Mouse (Mus musculus) gastrocnemius, adult 2 months (tissue): ENCODE results near the gene Zc3h4. TPM values are rescaled to one million over a fixed set of nuclear protein-coding genes. Genes with fewer than 3 reads are reported as not detected.
A peak's percentile ranks its signal among the peaks of the same experiment; 100 is the strongest.

ENCODE experiments used
- DNase-seq: peaks from one replicate; pipeline ENCODE4 v3.0.0; 2022
- H3K27ac ChIP-seq: fragments of 200-600 bp; 2 replicates; pipeline ENCODE4 v1.8.1; 2022; ENCODE audit warnings: mild to moderate bottlenecking
- H3K4me3 ChIP-seq: fragments of 200-600 bp; 2 replicates; pipeline ENCODE4 v1.8.1; 2022; ENCODE audit warnings: mild to moderate bottlenecking, moderate library complexity
- CTCF ChIP-seq: fragments of 200-600 bp; IDR thresholded peaks from 2 replicates; pipeline ENCODE4 v1.8.1; 2022; ENCODE audit warnings: antibody characterized with exemption, mild to moderate bottlenecking, moderate library complexity
- intact Hi-C: fragments of 180-260 bp; cut with DNase I; formaldehyde crosslinking; loops from one replicate; pipeline ENCODE4 v1.15.1; 2025
- total RNA-seq, 2 experiments: library from RNA; stranded (reverse); gene quantifications; 2 replicates each; pipeline ENCODE4 v1.2.3; 2021

Gene Zc3h4
- total RNA-seq, 2 experiments from 2014 or later = 29.9 to 32.0 TPM

- Histone ChIP-seq H3K4me3 (peak overlapping the region; percentile 100), H3K27ac (peak overlapping the region; percentile 100)
- intact Hi-C loops = no loop called here
- no peak for DNase-seq
- TF ChIP-seq CTCF = no peak
Observed at GRCm38 (mm10) chr7:16402968-16403948, 2.5 kb downstream of the Zc3h4 start.

- no peak for TF ChIP-seq CTCF
- H3K27ac ChIP-seq = peak overlapping the region; percentile 100
- H3K4me3 ChIP-seq = peak overlapping the region; percentile 63
- intact Hi-C loops = no loop called here
- no peak for DNase-seq
Observed at GRCm38 (mm10) chr7:16404315-16405072, 3.8 kb downstream of the Zc3h4 start.

GRCm38 (mm10) chr7:16405073-16405455 is 4.4 kb downstream of the Zc3h4 start:
- H3K27ac ChIP-seq = peak overlapping the region; percentile 100
- peak; percentile 66 for DNase-seq
- H3K4me3 ChIP-seq = peak overlapping the region; percentile 63
- intact Hi-C loops = no loop called here
- TF ChIP-seq CTCF = no peak

GRCm38 (mm10) chr7:16405516-16406351 is 5.0 kb downstream of the Zc3h4 start:
- intact Hi-C loops = no loop called here
- Histone ChIP-seq H3K4me3 (peak overlapping the region; percentile 63), H3K27ac (peak overlapping the region; percentile 100)
- peak; percentile 78 for DNase-seq
- TF ChIP-seq CTCF = no peak

GRCm38 (mm10) chr7:16406978-16407377 is 6.3 kb downstream of the Zc3h4 start:
- no peak for TF ChIP-seq CTCF
- Histone ChIP-seq H3K4me3 (no peak overlapping the region), H3K27ac (peak overlapping the region; percentile 100)
- no peak for DNase-seq
- intact Hi-C loops = no loop called here

GRCm38 (mm10) chr7:16411100-16411499 is 10.4 kb downstream of the Zc3h4 start:
- Histone ChIP-seq H3K4me3 (no peak overlapping the region), H3K27ac (no peak overlapping the region)
- TF ChIP-seq CTCF = no peak
- no peak for DNase-seq
- intact Hi-C loops = no loop called here

GRCm38 (mm10) chr7:16412220-16412896 is 11.6 kb downstream of the Zc3h4 start:
- no peak overlapping the region for H3K4me3 ChIP-seq
- no peak for DNase-seq
- 0 out of 2 replicates have a peak overlapping the region, but pooled peaks have one; percentile 3 for H3K27ac ChIP-seq
- TF ChIP-seq CTCF = no peak
- intact Hi-C loops = no loop called here

- no peak overlapping the region for H3K4me3 ChIP-seq
- no peak for DNase-seq
- no peak for TF ChIP-seq CTCF
- H3K27ac ChIP-seq = no peak overlapping the region
- intact Hi-C loops = no loop called here
Observed at GRCm38 (mm10) chr7:16412930-16413329, 12.2 kb downstream of the Zc3h4 start.

GRCm38 (mm10) chr7:16415426-16415825 is 14.7 kb downstream of the Zc3h4 start:
- DNase-seq = no peak
- peak overlapping the region; percentile 84 for H3K27ac ChIP-seq
- intact Hi-C loops = no loop called here
- H3K4me3 ChIP-seq = no peak overlapping the region
- no peak for TF ChIP-seq CTCF

- peak; percentile 66 for DNase-seq
- Histone ChIP-seq H3K27ac (peak overlapping the region; percentile 84), H3K4me3 (peak overlapping the region; percentile 13)
- no peak for TF ChIP-seq CTCF
- intact Hi-C loops = no loop called here
Observed at GRCm38 (mm10) chr7:16417141-16417771, 16.5 kb downstream of the Zc3h4 start.

GRCm38 (mm10) chr7:16418713-16419112 is 18.0 kb downstream of the Zc3h4 start:
- no peak overlapping the region for H3K4me3 ChIP-seq
- intact Hi-C loops = no loop called here
- no peak for TF ChIP-seq CTCF
- no peak overlapping the region for H3K27ac ChIP-seq
- DNase-seq = no peak
